Mouse (Mus musculus): ENCODE data around the gene Prss44. TPM values are rescaled to one million over a fixed set of nuclear protein-coding genes. Genes with fewer than 3 reads are reported as not detected.

The Prss44 gene
- polyA plus RNA-seq, 1 experiment: 0.54 TPM

DNA sequence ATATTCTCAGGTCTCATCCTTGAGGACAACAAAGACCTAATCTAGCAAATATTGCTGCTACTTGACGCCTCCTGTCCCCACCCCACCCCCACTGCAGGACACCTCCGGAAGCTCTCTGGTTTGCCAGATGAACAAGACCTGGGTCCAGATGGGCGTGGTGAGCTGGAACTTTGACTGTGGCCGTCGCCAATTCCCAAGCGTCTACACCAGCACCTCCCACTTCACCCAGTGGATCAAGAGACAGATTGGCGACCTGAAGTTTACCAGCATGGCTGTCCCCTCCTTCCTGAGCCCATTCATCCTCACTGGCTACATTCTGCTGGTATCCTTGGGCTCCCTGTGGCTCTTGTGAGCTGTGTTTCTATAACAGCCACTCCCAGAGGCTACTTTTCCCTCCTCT lies 42.1 kb downstream of the Prss44 start:
- H3K27me3 ChIP-seq (ENCODE audit: control insufficient read depth, insufficient read depth, low read length, poor library complexity, severe bottlenecking): no peaks in the 10 kb centered on the region
- TF ChIP-seq EP300 (IDR thresholded peaks at IDR 0.05; ENCODE audit: insufficient read depth, low read depth, low read length): no peak
- no peak for TF ChIP-seq POLR2A (IDR thresholded peaks at IDR 0.05; ENCODE audit: insufficient read depth, low read length)
- TF ChIP-seq CTCF (IDR thresholded peaks at IDR 0.05; ENCODE audit: low read depth, low read length): no peak
- no peak overlapping the region for H3K4me3 ChIP-seq (ENCODE audit: low read depth, low read length)
- H3K27ac ChIP-seq (ENCODE audit: insufficient read depth, low read length): no peak overlapping the region
- no peaks in the 10 kb centered on the region for H3K9me3 ChIP-seq (replicated peaks; ENCODE audit: control insufficient read depth, insufficient read depth, low read length, poor library complexity, severe bottlenecking)
- H3K4me1 ChIP-seq (ENCODE audit: control insufficient read depth, insufficient read depth, low read length): peaks cover 6% of the 10 kb centered on the region
- no peak overlapping the region for H3K9ac ChIP-seq (ENCODE audit: low read depth, poor library complexity, severe bottlenecking)
- H3K36me3 ChIP-seq (ENCODE audit: control insufficient read depth, insufficient read depth, low read length, poor library complexity, severe bottlenecking): no peaks in the 10 kb centered on the region

DNA sequence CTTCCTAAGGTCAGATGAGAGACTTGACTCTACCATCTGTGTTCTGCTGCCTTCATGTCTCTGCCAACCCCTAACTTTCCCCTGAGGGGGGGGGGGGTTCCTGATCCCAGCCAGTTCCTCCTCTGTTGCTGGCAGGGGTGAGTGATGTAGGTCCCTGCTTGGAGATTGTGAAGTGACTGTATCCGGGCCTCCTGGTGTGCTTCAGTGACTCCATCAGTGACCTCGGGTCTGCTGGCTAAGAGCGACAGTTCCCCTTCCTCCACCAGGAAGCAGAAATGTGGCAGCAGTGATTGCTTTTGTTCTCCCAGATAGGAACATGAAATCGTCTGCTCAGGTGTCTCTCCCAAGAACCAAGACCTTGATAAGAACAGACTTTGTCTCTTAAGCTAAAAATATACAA lies 43.1 kb downstream of the Prss44 start:
- Histone ChIP-seq H3K36me3 (ENCODE audit: control insufficient read depth, insufficient read depth, low read length, poor library complexity, severe bottlenecking) (no peaks in the 10 kb centered on the region), H3K27ac (ENCODE audit: insufficient read depth, low read length) (no peak overlapping the region)

DNA sequence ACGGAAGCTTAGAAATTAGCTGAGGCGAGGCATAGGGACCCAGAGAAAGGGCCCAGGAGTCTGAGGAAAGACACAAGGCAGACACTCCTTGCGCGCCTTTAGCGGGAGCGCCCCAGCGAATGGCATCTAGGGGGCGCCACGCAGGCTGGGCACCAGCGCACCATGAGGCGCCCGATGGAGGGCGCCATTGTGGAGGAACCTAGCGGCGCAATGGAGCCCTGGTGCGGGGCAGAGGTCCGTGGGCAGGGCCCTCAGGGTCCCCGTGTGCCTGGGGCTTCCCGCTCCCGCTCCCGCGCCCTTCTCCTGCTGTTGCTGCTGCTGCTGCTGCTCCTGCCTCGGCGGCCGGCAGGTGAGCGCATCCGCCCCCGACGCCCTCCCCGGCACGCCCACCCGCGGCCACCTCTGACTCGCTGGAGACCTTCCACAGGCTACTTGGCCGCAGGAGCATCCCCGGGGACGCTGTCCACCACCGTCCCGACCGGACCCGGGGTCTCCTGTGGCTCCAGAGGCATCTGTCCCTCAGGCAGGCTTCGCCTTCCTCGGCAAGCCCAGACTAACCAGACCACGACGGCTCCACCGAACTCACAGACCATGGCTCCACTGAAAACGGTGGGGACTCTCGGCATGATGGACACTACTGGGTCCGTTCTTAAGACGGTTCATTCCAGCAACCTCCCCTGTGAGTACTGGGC lies 44.1 kb downstream of the Prss44 start, which contains the start of gene Prss50:
Gene Prss50 (plus strand): TSS at position 187 of the 692 bp plus-strand sequence.
- H3K9ac ChIP-seq (ENCODE audit: low read depth, poor library complexity, severe bottlenecking): peak within 1 kb of the TSS; percentile 54
- H3K4me3 ChIP-seq (ENCODE audit: low read depth, low read length): peak within 1 kb of the TSS; percentile 60
- H3K4me1 ChIP-seq (ENCODE audit: control insufficient read depth, insufficient read depth, low read length): peaks cover 6% of the 10 kb centered on the region
- H3K9me3 ChIP-seq (replicated peaks; ENCODE audit: control insufficient read depth, insufficient read depth, low read length, poor library complexity, severe bottlenecking): no peaks in the 10 kb centered on the region
- H3K36me3 ChIP-seq (ENCODE audit: control insufficient read depth, insufficient read depth, low read length, poor library complexity, severe bottlenecking): no peaks in the 10 kb centered on the region
- no peak within 1 kb of the TSS for H3K27ac ChIP-seq (ENCODE audit: insufficient read depth, low read length)
- no peak for TF ChIP-seq EP300 (IDR thresholded peaks at IDR 0.05; ENCODE audit: insufficient read depth, low read depth, low read length)
- TF ChIP-seq POLR2A (IDR thresholded peaks at IDR 0.05; ENCODE audit: insufficient read depth, low read length): no peak
- peak; percentile 88 for TF ChIP-seq CTCF (IDR thresholded peaks at IDR 0.05; ENCODE audit: low read depth, low read length)
- H3K27me3 ChIP-seq (ENCODE audit: control insufficient read depth, insufficient read depth, low read length, poor library complexity, severe bottlenecking): no peaks in the 10 kb centered on the region

More for the DNA sequence above, 43.1 kb downstream of the Prss44 start:
- Histone ChIP-seq H3K27me3 (ENCODE audit: control insufficient read depth, insufficient read depth, low read length, poor library complexity, severe bottlenecking) (no peaks in the 10 kb centered on the region), H3K9me3 (replicated peaks; ENCODE audit: control insufficient read depth, insufficient read depth, low read length, poor library complexity, severe bottlenecking) (no peaks in the 10 kb centered on the region), H3K4me3 (ENCODE audit: low read depth, low read length) (no peak overlapping the region), H3K4me1 (ENCODE audit: control insufficient read depth, insufficient read depth, low read length) (peaks cover 6% of the 10 kb centered on the region), H3K9ac (ENCODE audit: low read depth, poor library complexity, severe bottlenecking) (no peak overlapping the region)
- no peak for TF ChIP-seq POLR2A (IDR thresholded peaks at IDR 0.05; ENCODE audit: insufficient read depth, low read length)
- no peak for TF ChIP-seq EP300 (IDR thresholded peaks at IDR 0.05; ENCODE audit: insufficient read depth, low read depth, low read length)

DNA sequence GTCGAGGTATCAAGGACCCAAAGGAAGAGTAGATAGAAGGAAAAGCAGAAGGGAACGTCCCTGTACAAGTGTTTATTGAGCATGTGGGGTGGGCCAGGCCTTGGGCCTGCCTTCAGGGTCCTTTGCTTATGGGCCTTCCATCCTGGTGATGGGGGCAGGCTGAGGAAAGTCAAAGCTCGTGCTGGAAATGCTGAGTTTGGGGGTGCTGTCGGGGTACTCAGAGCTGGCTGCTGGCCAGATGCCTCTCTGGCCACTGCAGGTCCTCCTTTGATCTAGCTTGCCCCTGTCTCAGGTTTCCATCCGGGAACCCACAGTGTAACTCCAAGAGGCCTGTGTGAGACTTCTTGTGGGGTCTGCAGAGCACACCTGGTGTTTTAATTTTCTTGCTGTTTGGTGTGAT lies 44.7 kb downstream of the Prss44 start:
- H3K27me3 ChIP-seq (ENCODE audit: control insufficient read depth, insufficient read depth, low read length, poor library complexity, severe bottlenecking): no peaks in the 10 kb centered on the region
- no peaks in the 10 kb centered on the region for H3K9me3 ChIP-seq (replicated peaks; ENCODE audit: control insufficient read depth, insufficient read depth, low read length, poor library complexity, severe bottlenecking)
- 0 out of 2 replicates have a peak overlapping the region, but pooled peaks have one; percentile 54 for H3K9ac ChIP-seq (ENCODE audit: low read depth, poor library complexity, severe bottlenecking)
- no peak overlapping the region for H3K27ac ChIP-seq (ENCODE audit: insufficient read depth, low read length)
- H3K4me1 ChIP-seq (ENCODE audit: control insufficient read depth, insufficient read depth, low read length): peaks cover 6% of the 10 kb centered on the region
- H3K36me3 ChIP-seq (ENCODE audit: control insufficient read depth, insufficient read depth, low read length, poor library complexity, severe bottlenecking): no peaks in the 10 kb centered on the region
- H3K4me3 ChIP-seq (ENCODE audit: low read depth, low read length): no peak overlapping the region
- TF ChIP-seq EP300 (IDR thresholded peaks at IDR 0.05; ENCODE audit: insufficient read depth, low read depth, low read length) (no peak), POLR2A (IDR thresholded peaks at IDR 0.05; ENCODE audit: insufficient read depth, low read length) (no peak), CTCF (IDR thresholded peaks at IDR 0.05; ENCODE audit: low read depth, low read length) (no peak)

DNA sequence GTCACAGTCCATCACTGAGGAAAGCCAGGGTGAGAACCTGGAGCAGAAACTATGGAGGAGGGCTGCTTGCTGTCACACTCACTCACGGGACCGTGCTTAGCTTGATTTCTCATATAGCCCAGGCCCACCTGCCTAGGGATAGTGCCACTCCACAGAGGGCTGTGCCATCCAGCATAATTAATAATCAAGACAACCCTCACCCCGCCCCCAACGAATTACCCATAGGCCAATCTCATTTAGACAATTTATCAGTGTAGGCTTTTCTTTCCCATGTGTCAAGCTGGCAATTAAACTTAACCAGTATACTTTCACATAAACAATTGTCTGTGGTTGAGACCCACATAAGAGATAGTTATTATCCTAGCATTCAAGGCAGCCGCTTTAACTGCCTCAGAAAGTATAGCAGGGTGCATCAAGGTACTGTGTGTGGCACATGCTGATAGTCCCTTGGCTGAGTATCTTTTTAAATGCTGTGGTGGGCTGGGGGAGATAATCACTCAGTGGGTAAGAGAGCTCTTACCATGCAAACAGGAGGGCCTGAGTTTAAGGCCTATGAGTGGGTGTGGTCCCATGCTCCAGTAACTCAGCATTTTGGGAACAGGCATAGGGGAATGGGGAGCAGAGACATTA lies 45.3 kb downstream of the Prss44 start:
- Histone ChIP-seq H3K4me1 (ENCODE audit: control insufficient read depth, insufficient read depth, low read length) (peaks cover 6% of the 10 kb centered on the region), H3K36me3 (ENCODE audit: control insufficient read depth, insufficient read depth, low read length, poor library complexity, severe bottlenecking) (no peaks in the 10 kb centered on the region), H3K9me3 (replicated peaks; ENCODE audit: control insufficient read depth, insufficient read depth, low read length, poor library complexity, severe bottlenecking) (no peaks in the 10 kb centered on the region), H3K9ac (ENCODE audit: low read depth, poor library complexity, severe bottlenecking) (no peak overlapping the region), H3K4me3 (ENCODE audit: low read depth, low read length) (no peak overlapping the region), H3K27me3 (ENCODE audit: control insufficient read depth, insufficient read depth, low read length, poor library complexity, severe bottlenecking) (no peaks in the 10 kb centered on the region), H3K27ac (ENCODE audit: insufficient read depth, low read length) (no peak overlapping the region)
- TF ChIP-seq POLR2A (IDR thresholded peaks at IDR 0.05; ENCODE audit: insufficient read depth, low read length): no peak
- no peak for TF ChIP-seq CTCF (IDR thresholded peaks at IDR 0.05; ENCODE audit: low read depth, low read length)
- TF ChIP-seq EP300 (IDR thresholded peaks at IDR 0.05; ENCODE audit: insufficient read depth, low read depth, low read length): no peak

- no peaks in the 10 kb centered on the region for H3K27me3 ChIP-seq (ENCODE audit: control insufficient read depth, insufficient read depth, low read length, poor library complexity, severe bottlenecking)
Observed at GRCm38 (mm10) chr9:110871030-110871429, 57.2 kb downstream of the Prss44 start.

More at GRCm38 (mm10) chr9:110871030-110871429, 57.2 kb downstream of the Prss44 start:
- H3K9me3 ChIP-seq (replicated peaks; ENCODE audit: control insufficient read depth, insufficient read depth, low read length, poor library complexity, severe bottlenecking): no peaks in the 10 kb centered on the region
- no peak overlapping the region for H3K27ac ChIP-seq (ENCODE audit: insufficient read depth, low read length)
- H3K36me3 ChIP-seq (ENCODE audit: control insufficient read depth, insufficient read depth, low read length, poor library complexity, severe bottlenecking): no peaks in the 10 kb centered on the region
- H3K9ac ChIP-seq (ENCODE audit: low read depth, poor library complexity, severe bottlenecking): no peak overlapping the region
- H3K4me1 ChIP-seq (ENCODE audit: control insufficient read depth, insufficient read depth, low read length): no peaks in the 10 kb centered on the region
- TF ChIP-seq CTCF (IDR thresholded peaks at IDR 0.05; ENCODE audit: low read depth, low read length) (peak; percentile 56), EP300 (IDR thresholded peaks at IDR 0.05; ENCODE audit: insufficient read depth, low read depth, low read length) (no peak)
- H3K4me3 ChIP-seq (ENCODE audit: low read depth, low read length): no peak overlapping the region

Other genes with a start within 250 kb of the Prss44 start
- 43.5 and 48.0 TPM in 2 replicates for gene Nradd, start 189.5 kb upstream of the Prss44 start, polyA plus RNA-seq (2011; ENCODE audit: insufficient read depth, insufficient read length, low read depth, missing spikeins)
- gene Nbeal2, start 159.8 kb upstream of the Prss44 start, polyA plus RNA-seq (2011; ENCODE audit: insufficient read depth, insufficient read length, low read depth, missing spikeins): 10.3 and 11.6 TPM in 2 replicates
- gene Ccdc12, start 157.5 kb upstream of the Prss44 start, polyA plus RNA-seq (2011; ENCODE audit: insufficient read depth, insufficient read length, low read depth, missing spikeins): 33.5 and 40.5 TPM in 2 replicates
- gene Myl3, start 72.1 kb upstream of the Prss44 start, polyA plus RNA-seq (2011; ENCODE audit: insufficient read depth, insufficient read length, low read depth, missing spikeins): 2.2 and 4.1 TPM in 2 replicates
- gene Pth1r, start 66.8 kb upstream of the Prss44 start, polyA plus RNA-seq (2011; ENCODE audit: insufficient read depth, insufficient read length, low read depth, missing spikeins): 3.4 and 4.6 TPM in 2 replicates
- 8.7 and 11.0 TPM in 2 replicates for gene Prss42, start 15.8 kb upstream of the Prss44 start, polyA plus RNA-seq (2011; ENCODE audit: insufficient read depth, insufficient read length, low read depth, missing spikeins)
- gene Prss43, start 12.7 kb downstream of the Prss44 start, polyA plus RNA-seq (2011; ENCODE audit: insufficient read depth, insufficient read length, low read depth, missing spikeins): not detected in 2 replicates
- gene Prss45, start 20.6 kb downstream of the Prss44 start, polyA plus RNA-seq (2011; ENCODE audit: insufficient read depth, insufficient read length, low read depth, missing spikeins): 0.66 TPM in 1 of 2 replicates, not detected in the other
- gene Prss46, start 30.5 kb downstream of the Prss44 start, polyA plus RNA-seq (2011; ENCODE audit: insufficient read depth, insufficient read length, low read depth, missing spikeins): not detected in 2 replicates
- 1.9 and 2.7 TPM in 2 replicates for gene Prss50, start 44.0 kb downstream of the Prss44 start, polyA plus RNA-seq (2011; ENCODE audit: insufficient read depth, insufficient read length, low read depth, missing spikeins)
- gene Als2cl, start 65.9 kb downstream of the Prss44 start, polyA plus RNA-seq (2011; ENCODE audit: insufficient read depth, insufficient read length, low read depth, missing spikeins): 17.4 and 18.1 TPM in 2 replicates
- gene Tmie, start 66.1 kb downstream of the Prss44 start, polyA plus RNA-seq (2011; ENCODE audit: insufficient read depth, insufficient read length, low read depth, missing spikeins): 1.6 and 3.1 TPM in 2 replicates
- not detected in 2 replicates for gene Fam240a, start 102.9 kb downstream of the Prss44 start, polyA plus RNA-seq (2011; ENCODE audit: insufficient read depth, insufficient read length, low read depth, missing spikeins)
- gene Tdgf1, start 132.2 kb downstream of the Prss44 start, polyA plus RNA-seq (2011; ENCODE audit: insufficient read depth, insufficient read length, low read depth, missing spikeins): 462 and 483 TPM in 2 replicates
- gene Lrrc2, start 137.6 kb downstream of the Prss44 start, polyA plus RNA-seq (2011; ENCODE audit: insufficient read depth, insufficient read length, low read depth, missing spikeins): 5.8 and 11.9 TPM in 2 replicates
- not detected in 2 replicates for gene Rtp3, start 176.6 kb downstream of the Prss44 start, polyA plus RNA-seq (2011; ENCODE audit: insufficient read depth, insufficient read length, low read depth, missing spikeins)
- gene Ltf, start 205.3 kb downstream of the Prss44 start, polyA plus RNA-seq (2011; ENCODE audit: insufficient read depth, insufficient read length, low read depth, missing spikeins): not detected in 2 replicates
- gene Ccrl2, start 243.5 kb downstream of the Prss44 start, polyA plus RNA-seq (2011; ENCODE audit: insufficient read depth, insufficient read length, low read depth, missing spikeins): not detected in 2 replicates

Measured in ES-Bruce4 (cell line).